Mouse (Mus musculus) granulocyte monocyte progenitor cell, adult 5-6 weeks (primary cell): Measurements from ENCODE around the gene Ext2. TPM values are rescaled to one million over a fixed set of nuclear protein-coding genes. Genes with fewer than 3 reads are reported as not detected.

Experiments used
- ATAC-seq: replicated peaks from 2 replicates; pipeline ENCODE4 v1.8.0; 2016; ENCODE audit warnings: mild to moderate bottlenecking, moderate TSS enrichment, inconsistent platforms; ENCODE audit not compliant: poor library complexity, severe bottlenecking
- total RNA-seq, 2 experiments: library from RNA; stranded (forward) in 1 of 2; stranded (reverse) in 1 of 2; fragments of 200-712, 200-1000 nt in 1 of 2; fragments of >200 nt in 1 of 2; fragmentation: Nextera tagmentation in 1 of 2; gene quantifications; 2 replicates each; pipeline ENCODE4 v1.2.3; 2014 to 2017

Ext2 gene
- total RNA-seq, 2 experiments from 2014 or later: 35.6 to 38.6 TPM

GRCm38 (mm10) chr2:93807440-93807839, 14.9 kb downstream of the Ext2 start:
- no peak for ATAC-seq

- ATAC-seq: no peak
These were observed 15.7 kb downstream of the Ext2 start for GRCm38 (mm10) chr2:93806487-93807201.

- ATAC-seq: no peak
These were observed 16.8 kb downstream of the Ext2 start for GRCm38 (mm10) chr2:93805523-93805922.

GRCm38 (mm10) chr2:93805066-93805465, 17.3 kb downstream of the Ext2 start:
- ATAC-seq: no peak

GRCm38 (mm10) chr2:93802947-93803346, 19.4 kb downstream of the Ext2 start:
- no peak for ATAC-seq

- ATAC-seq: no peak
These were observed 21.3 kb downstream of the Ext2 start for GRCm38 (mm10) chr2:93801097-93801496.

GRCm38 (mm10) chr2:93797162-93797795, 25.1 kb downstream of the Ext2 start:
- ATAC-seq: no peak

- no peak for ATAC-seq
These were observed 28.0 kb downstream of the Ext2 start for GRCm38 (mm10) chr2:93794375-93794774.

- no peak for ATAC-seq
These were observed 30.6 kb downstream of the Ext2 start for GRCm38 (mm10) chr2:93791516-93792499.

- no peak for ATAC-seq
These were observed 31.5 kb downstream of the Ext2 start for GRCm38 (mm10) chr2:93790798-93791345.

- no peak for ATAC-seq
These were observed 33.8 kb downstream of the Ext2 start for GRCm38 (mm10) chr2:93788557-93788956.

GRCm38 (mm10) chr2:93786175-93786574, 36.2 kb downstream of the Ext2 start:
- ATAC-seq: peak; percentile 60; the same call in 1 of the 2 replicates

GRCm38 (mm10) chr2:93785432-93785798, 37.0 kb downstream of the Ext2 start:
- no peak for ATAC-seq

GRCm38 (mm10) chr2:93784721-93785431, 37.5 kb downstream of the Ext2 start:
- no peak for ATAC-seq

- no peak for ATAC-seq
These were observed 38.3 kb downstream of the Ext2 start for GRCm38 (mm10) chr2:93783926-93784539.

GRCm38 (mm10) chr2:93782682-93783081, 39.7 kb downstream of the Ext2 start:
- ATAC-seq: peak; percentile 70

- no peak for ATAC-seq
These were observed 40.2 kb downstream of the Ext2 start for GRCm38 (mm10) chr2:93782156-93782555.

- ATAC-seq: no peak
These were observed 41.8 kb downstream of the Ext2 start for GRCm38 (mm10) chr2:93780528-93780927.

GRCm38 (mm10) chr2:93779897-93780208, 42.5 kb downstream of the Ext2 start:
- no peak for ATAC-seq
